Mouse (Mus musculus): ENCODE results near the gene Klhl3. TPM values are rescaled to one million over a fixed set of nuclear protein-coding genes. Genes with fewer than 3 reads are reported as not detected.
A peak's percentile ranks its signal among the peaks of the same experiment; 100 is the strongest.

The Klhl3 gene
- 1 to 10 TPM; 2.1 to 2.7 TPM for total RNA-seq (2021)
- polyA plus RNA-seq (2012; rRNA removed): 4.3 and 6.7 TPM in 2 replicates
- long read RNA-seq, partial matches to known transcripts: 0 of 1 reads
- long read RNA-seq, other reads (novel, unspliced or antisense): 1 of 1 reads

- TF ChIP-seq POLR2A (IDR thresholded peaks at IDR 0.05; ENCODE audit: insufficient read depth, low read depth, low read length) (no peak), EP300 (IDR thresholded peaks at IDR 0.05; ENCODE audit: insufficient read depth, low read depth, low read length) (no peak), CTCF (IDR thresholded peaks at IDR 0.05) (peak; percentile 40)
- WGBS: 2% methylated on average over 35 of the region's 35 CpGs
- peak within 1 kb of the TSS; percentile 59 for H3K27ac ChIP-seq
- H3K4me3 ChIP-seq: peak within 1 kb of the TSS; percentile 50
- peaks cover 6% of the 10 kb centered on the region for H3K4me1 ChIP-seq (ENCODE audit: control insufficient read depth, insufficient read depth, low read length)
- H3K27me3 ChIP-seq (ENCODE audit: control insufficient read depth, insufficient read depth, low read length): no peaks in the 10 kb centered on the region
- H3K9ac ChIP-seq (ENCODE audit: low read depth, low read length): peak within 1 kb of the TSS; percentile 58
- no peaks in the 10 kb centered on the region for H3K36me3 ChIP-seq (ENCODE audit: control insufficient read depth, insufficient read depth, low read length)
- DNase-seq: peak; percentile 69 to 71
- H3K79me2 ChIP-seq (replicated peaks; ENCODE audit: control insufficient read depth, insufficient read depth, low read length): no peaks in the 10 kb centered on the region
- intact Hi-C loops (cut with DNase I): loop anchor here (2.0 kb wide), 1 partner anchor 46 kb away; no protein-coding TSS in a partner anchor
Observed at GRCm38 (mm10) chr13:58113061-58113900, at the start of gene Klhl3. Gene Klhl3 (minus strand): TSS chr13:58113592.

DNA sequence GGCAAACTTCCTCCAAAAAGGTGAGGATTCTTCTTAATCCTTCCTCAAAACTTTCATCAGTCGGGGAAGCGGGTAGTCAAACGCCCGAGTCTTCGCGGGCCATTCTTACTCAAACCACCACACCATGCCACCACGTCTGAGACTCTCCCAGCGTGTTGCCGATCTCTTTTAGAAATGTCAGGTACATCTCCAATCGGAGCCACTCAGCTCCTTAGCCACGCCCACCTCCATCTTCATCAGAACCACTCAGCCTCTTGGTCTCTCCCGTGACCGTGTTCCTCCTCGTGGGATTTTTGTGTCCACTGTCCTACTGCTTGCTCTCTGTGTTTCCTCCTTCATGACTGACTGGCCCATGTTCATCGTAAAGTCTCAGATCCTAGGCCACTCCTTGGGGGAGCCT is 47.4 kb upstream of the Klhl3 start:
- Histone ChIP-seq H3K4me3 (no peak overlapping the region), H3K27ac (no peak overlapping the region), H3K4me1 (ENCODE audit: control insufficient read depth, insufficient read depth, low read length) (no peaks in the 10 kb centered on the region), H3K79me2 (replicated peaks; ENCODE audit: control insufficient read depth, insufficient read depth, low read length) (no peaks in the 10 kb centered on the region), H3K36me3 (ENCODE audit: control insufficient read depth, insufficient read depth, low read length) (no peaks in the 10 kb centered on the region), H3K27me3 (ENCODE audit: control insufficient read depth, insufficient read depth, low read length) (no peaks in the 10 kb centered on the region), H3K9ac (ENCODE audit: low read depth, low read length) (no peak overlapping the region)
- WGBS: 97% methylated on average over 15 of the region's 15 CpGs
- TF ChIP-seq CTCF (IDR thresholded peaks at IDR 0.05) (no peak), POLR2A (IDR thresholded peaks at IDR 0.05; ENCODE audit: insufficient read depth, low read depth, low read length) (no peak), EP300 (IDR thresholded peaks at IDR 0.05; ENCODE audit: insufficient read depth, low read depth, low read length) (no peak)
- intact Hi-C loops (cut with DNase I): no loop called here
- no peak for DNase-seq

- TF ChIP-seq POLR2A (IDR thresholded peaks at IDR 0.05; ENCODE audit: insufficient read depth, low read depth, low read length) (no peak), CTCF (IDR thresholded peaks at IDR 0.05) (peak; percentile 99), EP300 (IDR thresholded peaks at IDR 0.05; ENCODE audit: insufficient read depth, low read depth, low read length) (peak; percentile 83)
- peak; percentile 84 to 87 for DNase-seq
- H3K36me3 ChIP-seq (ENCODE audit: control insufficient read depth, insufficient read depth, low read length): no peaks in the 10 kb centered on the region
- no peaks in the 10 kb centered on the region for H3K4me1 ChIP-seq (ENCODE audit: control insufficient read depth, insufficient read depth, low read length)
- H3K27me3 ChIP-seq (ENCODE audit: control insufficient read depth, insufficient read depth, low read length): no peaks in the 10 kb centered on the region
- peak overlapping the region; percentile 93 for H3K4me3 ChIP-seq
- peak overlapping the region; percentile 69 for H3K9ac ChIP-seq (ENCODE audit: low read depth, low read length)
- intact Hi-C loops (cut with DNase I): loop anchor here (2.0 to 10.0 kb wide), 5 partner anchors 30 to 429 kb away; partner anchors contain the start of gene 2210016F16Rik
- WGBS: 2% methylated on average over 16 of the region's 16 CpGs
- H3K27ac ChIP-seq: peak overlapping the region; percentile 86
- no peaks in the 10 kb centered on the region for H3K79me2 ChIP-seq (replicated peaks; ENCODE audit: control insufficient read depth, insufficient read depth, low read length)
Observed at GRCm38 (mm10) chr13:58158099-58158912, 44.9 kb upstream of the Klhl3 start.

DNA sequence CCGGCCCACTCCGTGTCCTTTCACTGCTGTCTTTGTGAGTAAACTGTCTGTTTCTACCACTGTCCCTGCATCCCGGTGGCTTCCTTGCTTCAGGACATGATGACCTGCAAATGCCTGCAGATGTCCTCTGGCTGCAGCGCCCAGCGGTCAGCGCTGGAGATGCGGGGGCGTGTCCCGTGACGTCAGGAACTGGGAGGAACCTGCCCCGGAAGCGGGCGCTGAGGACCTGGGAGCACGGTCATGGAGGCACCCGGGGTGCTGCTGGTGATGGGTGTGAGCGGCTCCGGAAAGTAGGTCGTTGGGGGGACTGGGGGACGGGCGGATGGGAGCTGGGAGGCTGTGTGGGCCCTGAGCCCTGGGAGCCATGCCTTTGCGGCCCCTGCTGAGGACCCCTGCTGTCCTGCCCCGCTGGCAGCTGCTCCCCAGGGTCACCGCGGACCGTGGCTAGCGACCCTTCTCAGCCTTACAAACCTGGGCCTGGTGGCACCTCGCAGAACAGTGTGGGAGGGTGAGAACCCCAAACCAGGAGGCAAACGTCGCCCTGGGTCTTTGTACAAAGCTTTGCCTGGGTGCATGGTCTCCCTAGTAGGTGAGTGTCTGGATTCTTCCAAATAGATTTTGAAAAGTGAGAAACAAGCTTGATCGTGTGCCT is 44.2 kb upstream of the Klhl3 start, which contains the start of gene Idnk:
Idnk (plus strand) TSS at position 203 of the 652 bp plus-strand sequence.
- Histone ChIP-seq H3K27ac (peak within 1 kb of the TSS; percentile 86), H3K79me2 (replicated peaks; ENCODE audit: control insufficient read depth, insufficient read depth, low read length) (no peaks in the 10 kb centered on the region), H3K4me1 (ENCODE audit: control insufficient read depth, insufficient read depth, low read length) (no peaks in the 10 kb centered on the region), H3K36me3 (ENCODE audit: control insufficient read depth, insufficient read depth, low read length) (no peaks in the 10 kb centered on the region), H3K27me3 (ENCODE audit: control insufficient read depth, insufficient read depth, low read length) (no peaks in the 10 kb centered on the region), H3K4me3 (peak within 1 kb of the TSS; percentile 93), H3K9ac (ENCODE audit: low read depth, low read length) (peak within 1 kb of the TSS; percentile 69)
- TF ChIP-seq CTCF (IDR thresholded peaks at IDR 0.05): peak; percentile 60
- no peak for TF ChIP-seq EP300 (IDR thresholded peaks at IDR 0.05; ENCODE audit: insufficient read depth, low read depth, low read length)
- TF ChIP-seq POLR2A (IDR thresholded peaks at IDR 0.05; ENCODE audit: insufficient read depth, low read depth, low read length): peak; percentile 71
- DNase-seq: peak; percentile 93 to 95
- under 1% methylated on average over 30 of the region's 30 CpGs for WGBS
- intact Hi-C loops (cut with DNase I): loop anchor here (1.0 to 10.0 kb wide), 7 partner anchors 28 to 430 kb away; partner anchors contain the start of gene 2210016F16Rik

DNA sequence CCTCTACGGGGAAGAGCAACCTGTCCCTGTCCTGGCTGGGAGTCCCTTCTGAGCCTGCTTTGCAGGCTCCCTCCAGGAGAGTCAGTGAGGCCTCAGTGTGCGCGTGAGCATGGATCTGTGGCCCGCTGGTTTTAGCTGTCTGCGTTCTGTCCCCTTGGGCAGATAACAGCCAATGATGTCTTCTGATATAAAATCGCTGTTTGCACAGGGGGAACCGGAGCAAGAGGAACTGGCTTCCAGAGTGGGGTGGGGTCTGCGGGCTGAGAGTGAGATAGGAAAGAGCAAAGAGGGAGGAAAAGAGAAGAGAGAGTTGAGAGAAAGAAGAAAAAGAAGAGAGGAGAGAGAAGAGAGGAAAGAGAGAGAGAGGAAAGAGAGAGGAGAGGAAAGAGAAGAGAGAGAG is 43.6 kb upstream of the Klhl3 start:
- WGBS: 21% methylated on average over 8 of the region's 8 CpGs
- no peaks in the 10 kb centered on the region for H3K27me3 ChIP-seq (ENCODE audit: control insufficient read depth, insufficient read depth, low read length)
- no peak for DNase-seq
- intact Hi-C loops (cut with DNase I): loop anchor here (1.0 to 10.0 kb wide), 5 partner anchors 28 to 430 kb away; partner anchors contain the start of gene 2210016F16Rik
- H3K4me1 ChIP-seq (ENCODE audit: control insufficient read depth, insufficient read depth, low read length): no peaks in the 10 kb centered on the region
- no peak overlapping the region; the same call in 1 of the 2 replicates for H3K9ac ChIP-seq (ENCODE audit: low read depth, low read length)
- H3K79me2 ChIP-seq (replicated peaks; ENCODE audit: control insufficient read depth, insufficient read depth, low read length): no peaks in the 10 kb centered on the region
- peak overlapping the region; percentile 86 for H3K27ac ChIP-seq
- H3K4me3 ChIP-seq: peak overlapping the region; percentile 93
- no peaks in the 10 kb centered on the region for H3K36me3 ChIP-seq (ENCODE audit: control insufficient read depth, insufficient read depth, low read length)
- no peak for TF ChIP-seq EP300 (IDR thresholded peaks at IDR 0.05; ENCODE audit: insufficient read depth, low read depth, low read length)
- TF ChIP-seq POLR2A (IDR thresholded peaks at IDR 0.05; ENCODE audit: insufficient read depth, low read depth, low read length): no peak
- TF ChIP-seq CTCF (IDR thresholded peaks at IDR 0.05): no peak

Measured in heart, adult 2 months (tissue).